Comparison of ENCODE assay signal across 22 mouse cellular contexts in the genomic region with DNA sequence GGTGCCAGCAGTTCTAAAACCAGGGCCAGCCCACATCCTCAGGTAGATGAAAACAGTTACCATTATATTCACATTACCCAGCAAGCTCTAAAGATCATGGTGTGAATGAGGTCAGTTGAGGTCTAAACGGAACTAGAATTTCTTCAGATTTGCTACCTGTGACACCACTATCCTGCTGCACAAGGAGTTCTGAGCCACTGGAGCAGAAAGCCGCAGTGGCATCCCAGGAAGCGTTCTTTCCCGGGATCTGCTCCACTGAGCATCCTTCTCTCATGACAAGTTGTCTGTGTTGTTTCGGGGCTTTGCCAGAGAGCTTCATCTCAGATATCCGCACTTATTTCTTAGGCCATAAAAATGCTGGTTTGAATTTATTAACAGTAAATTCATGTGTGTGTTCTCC.
DNase-seq lines count a peak whose midpoint lies in the region; ATAC-seq and TF ChIP-seq lines count a peak whose summit lies in the region.
"Had no signal": no experiment of that assay in that cellular context is flagged by ENCODE, and none has a peak within 500 bp of the region (broad histone marks: within the 10 kb centered on the region; RNA-seq: fewer than 3 reads in every experiment).

No protein-coding gene starts in this region.

- H3K27ac ChIP-seq in kidney, adult 2 months (ENCODE audit: insufficient read depth, low read depth, low read length): peak overlapping the region; percentile 27; the same call in 1 of the 2 replicates
- H3K27ac ChIP-seq in kidney, embryonic 14.5 days (ENCODE audit: low read depth, low read length): peak overlapping the region; percentile 24; the same call in 1 of the 2 replicates
- H3K27ac ChIP-seq: embryonic facial prominence, embryonic 15.5 days; forebrain, embryonic 10.5 days; gastrocnemius, adult 2 months; heart, embryonic 10.5 days; hindbrain, embryonic 12.5 days had no signal

- H3K4me1 ChIP-seq in kidney, adult 2 months (ENCODE audit: control insufficient read depth, insufficient read depth, low read length): peaks cover 26% of the 10 kb centered on the region
- 0 out of 2 replicates have a peak, but pooled peaks cover 7% of the 10 kb centered on the region for H3K4me1 ChIP-seq in kidney, embryonic 14.5 days (ENCODE audit: control insufficient read depth, insufficient read depth, low read length)
- H3K4me1 ChIP-seq: heart, embryonic 10.5 days; hindbrain, embryonic 12.5 days had no signal

- no peak overlapping the region for H3K9ac ChIP-seq in kidney, embryonic 14.5 days (ENCODE audit: low read depth, low read length)
- H3K9ac ChIP-seq: embryonic facial prominence, embryonic 15.5 days; hindbrain, embryonic 12.5 days had no signal

- WGBS in kidney, adult 2 months: 51% methylated on average over 6 of the region's 6 CpGs
- 38% methylated on average over 6 of the region's 6 CpGs for WGBS in kidney, embryonic 14.5 days

- no peak for TF ChIP-seq POLR2A in kidney, adult 2 months (IDR thresholded peaks at IDR 0.05; ENCODE audit: low read depth, low read length)

- no peaks in the 10 kb centered on the region for H3K36me3 ChIP-seq in kidney, adult 2 months (ENCODE audit: control insufficient read depth, insufficient read depth, low read length)
- no peaks in the 10 kb centered on the region for H3K36me3 ChIP-seq in kidney, embryonic 14.5 days (ENCODE audit: control insufficient read depth, insufficient read depth, low read length)
- H3K36me3 ChIP-seq: embryonic facial prominence, embryonic 15.5 days; forebrain, embryonic 10.5 days; heart, embryonic 10.5 days; hindbrain, embryonic 12.5 days had no signal

- no peaks in the 10 kb centered on the region for H3K9me3 ChIP-seq in kidney, embryonic 14.5 days (ENCODE audit: control insufficient read depth, low read length)
- H3K9me3 ChIP-seq: embryonic facial prominence, embryonic 15.5 days; forebrain, embryonic 10.5 days; heart, embryonic 10.5 days; hindbrain, embryonic 12.5 days had no signal

- no peak overlapping the region for H3K4me3 ChIP-seq in kidney, adult 2 months (ENCODE audit: insufficient read depth, low read depth, low read length)
- H3K4me3 ChIP-seq in kidney, embryonic 14.5 days (ENCODE audit: low read length): no peak overlapping the region
- H3K4me3 ChIP-seq: embryonic facial prominence, embryonic 15.5 days; erythroblast, embryonic 14.5 days; forebrain, embryonic 10.5 days; gastrocnemius, adult 2 months; heart, embryonic 10.5 days; hindbrain, embryonic 12.5 days had no signal

- no peak overlapping the region for H3K4me2 ChIP-seq in kidney, embryonic 14.5 days (replicated peaks; ENCODE audit: low read depth, low read length)
- H3K4me2 ChIP-seq: embryonic facial prominence, embryonic 15.5 days; hindbrain, embryonic 12.5 days had no signal

- TF ChIP-seq CTCF in kidney, adult 2 months (conservative IDR thresholded peaks at IDR 0.05; ENCODE audit: insufficient read depth, insufficient read length, low read depth, low read length): no peak

- no peaks in the 10 kb centered on the region for H3K27me3 ChIP-seq in kidney, adult 2 months (replicated peaks; ENCODE audit: control insufficient read depth, insufficient read depth, low read length)
- no peaks in the 10 kb centered on the region for H3K27me3 ChIP-seq in kidney, embryonic 14.5 days (ENCODE audit: control insufficient read depth, insufficient read depth, low read length)
- H3K27me3 ChIP-seq: embryonic facial prominence, embryonic 15.5 days; hindbrain, embryonic 12.5 days had no signal

- peak; percentile 84 for DNase-seq in kidney, adult 2 months
- no peak for DNase-seq in kidney, postnatal 4 days
- DNase-seq in kidney, postnatal 10 days: peak; percentile 24
- no peak for DNase-seq in cerebellum, postnatal 10 days
- no peak for DNase-seq in adrenal gland, postnatal 10 days
- DNase-seq: adrenal gland, postnatal 25 days; cerebellum, adult 2 months; cerebellum, postnatal 14 days; embryo, embryonic 11 days; gastrocnemius, adult 2 months; gastrocnemius, postnatal 36 days; heart, postnatal 10 days; heart, postnatal 4 days had no signal

- ATAC-seq in kidney, embryonic 14.5 days (ENCODE audit: low FRiP score, low TSS enrichment): peak; percentile 77
- ATAC-seq in cerebellum, adult (ENCODE audit: insufficient number of reproducible peaks, low FRiP score, low TSS enrichment): no peak
- ATAC-seq: activated CD4-positive, CD25-positive, alpha-beta regulatory T cell, adult 4 months; forebrain, embryonic 14.5 days had no signal

Comparison
In these comparisons a context has a peak if more than half of its experiments do, and no peak if none do; other contexts are left out.
1. DNase-seq: peak in kidney, adult 2 months (single experiment) and kidney, postnatal 10 days (single experiment); none in kidney, postnatal 4 days (0 of 2), cerebellum, postnatal 10 days (0 of 2) and adrenal gland, postnatal 10 days (single experiment).